Mouse (Mus musculus): ENCODE data around the gene Rap1gap2. TPM values are rescaled to one million over a fixed set of nuclear protein-coding genes. Genes with fewer than 3 reads are reported as not detected.

Gene Rap1gap2
- polyA plus RNA-seq, 1 experiment from 2014 or later, result 16.9 TPM

DNA sequence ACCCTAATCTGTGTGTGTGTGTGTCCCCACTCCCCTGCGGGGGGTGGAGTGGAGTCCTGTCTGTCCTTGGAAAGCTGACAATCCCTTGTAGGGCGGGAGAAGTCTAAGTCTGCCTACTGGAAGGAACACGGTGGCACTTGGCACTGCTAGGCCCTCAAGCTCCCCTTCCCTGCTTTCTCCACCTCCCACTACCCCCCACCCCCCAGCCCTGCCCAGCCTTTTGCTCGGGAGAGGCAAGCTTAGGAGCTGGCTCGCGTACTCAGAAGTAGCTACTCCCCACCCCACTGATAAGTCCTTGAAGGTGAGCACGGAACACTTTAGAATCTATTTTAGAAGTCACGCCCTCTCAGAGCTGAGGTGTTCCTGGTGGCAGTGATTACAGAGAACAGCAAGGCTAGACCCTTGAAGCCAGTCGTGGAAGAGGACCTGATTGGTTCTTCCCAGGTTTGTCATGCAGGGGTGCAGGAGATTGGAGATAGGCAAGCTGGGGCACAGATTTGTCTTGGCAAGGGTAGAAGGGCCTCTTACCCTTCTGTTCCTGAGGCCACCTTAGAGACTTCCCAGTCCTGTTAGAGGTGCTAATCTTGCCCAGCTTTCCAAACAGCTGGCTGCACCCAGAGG lies 28.2 kb upstream of the Rap1gap2 start:
- 13% methylated on average over 9 of the region's 9 CpGs for WGBS
- H3K27me3 ChIP-seq, result no peaks in the 10 kb centered on the region
- H3K4me1 ChIP-seq (replicated peaks), result peaks cover 22% of the 10 kb centered on the region
- peak overlapping the region; percentile 74 for H3K9ac ChIP-seq
- peak overlapping the region; percentile 92 for H3K4me2 ChIP-seq
- H3K27ac ChIP-seq (replicated peaks), result peak overlapping the region; percentile 94
- no peaks in the 10 kb centered on the region for H3K9me3 ChIP-seq
- peak overlapping the region; percentile 64 for H3K4me3 ChIP-seq
- no peaks in the 10 kb centered on the region for H3K36me3 ChIP-seq
- ATAC-seq (ENCODE audit: low FRiP score, low read depth), result peak; percentile 53

- Histone ChIP-seq H3K9ac (peak overlapping the region; percentile 74), H3K9me3 (no peaks in the 10 kb centered on the region), H3K4me2 (peak overlapping the region; percentile 92), H3K27ac (replicated peaks) (peak overlapping the region; percentile 94), H3K4me3 (peak overlapping the region; percentile 64), H3K4me1 (replicated peaks) (peaks cover 22% of the 10 kb centered on the region), H3K27me3 (no peaks in the 10 kb centered on the region), H3K36me3 (no peaks in the 10 kb centered on the region)
- WGBS, result under 1% methylated on average over 80 of the region's 86 CpGs
- ATAC-seq (ENCODE audit: low FRiP score, low read depth), result peak; percentile 89
These were observed 27.5 kb upstream of the Rap1gap2 start for GRCm38 (mm10) chr11:74637971-74638790.

- Histone ChIP-seq H3K9me3 (no peaks in the 10 kb centered on the region), H3K4me3 (peak overlapping the region; percentile 64), H3K27me3 (no peaks in the 10 kb centered on the region), H3K27ac (replicated peaks) (peak overlapping the region; percentile 94), H3K4me1 (replicated peaks) (peaks cover 22% of the 10 kb centered on the region), H3K36me3 (no peaks in the 10 kb centered on the region), H3K9ac (peak overlapping the region; percentile 74), H3K4me2 (peak overlapping the region; percentile 92)
- ATAC-seq (ENCODE audit: low FRiP score, low read depth), result no peak; the same call in 1 of the 2 replicates
- WGBS, result 15% methylated on average over 8 of the region's 8 CpGs
These were observed 26.8 kb upstream of the Rap1gap2 start for GRCm38 (mm10) chr11:74637486-74637885.

DNA sequence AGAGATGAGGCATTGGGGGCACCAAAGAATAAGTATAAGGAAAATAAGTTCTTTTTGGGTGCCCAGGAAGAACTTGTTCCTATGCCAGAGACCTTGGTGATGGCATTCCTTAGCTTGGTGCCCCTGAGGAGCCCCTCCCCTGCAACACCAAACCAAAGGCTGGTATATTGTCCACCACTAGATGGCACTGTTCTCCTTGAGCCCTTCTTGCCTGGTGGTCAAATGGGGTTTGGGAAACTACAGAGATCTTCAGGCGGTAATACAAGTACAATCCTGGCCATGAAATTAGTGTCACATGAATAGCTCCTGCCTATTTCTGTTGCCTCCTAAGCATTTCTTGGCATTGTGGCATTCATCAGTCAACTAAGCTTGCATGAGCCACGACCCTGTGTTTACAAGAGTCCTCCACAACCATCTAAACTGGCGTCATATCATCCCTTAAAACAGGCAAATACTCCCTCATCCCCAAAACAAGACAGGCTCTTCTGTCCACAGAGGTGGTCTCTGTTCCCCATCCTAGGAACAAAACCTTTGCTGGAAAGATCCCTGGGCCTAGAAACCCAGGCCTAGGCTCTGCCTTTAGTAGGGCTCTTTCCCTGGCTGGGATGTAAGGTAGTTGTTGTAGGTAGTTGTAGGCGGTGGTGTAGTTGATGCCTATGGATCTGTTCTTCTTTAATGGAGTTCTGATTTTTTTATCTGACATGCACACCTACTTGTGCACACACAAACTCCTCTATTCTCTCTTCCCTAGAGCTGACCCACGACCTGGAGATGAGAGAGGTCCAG lies 24.0 kb upstream of the Rap1gap2 start:
- Histone ChIP-seq H3K36me3 (no peaks in the 10 kb centered on the region), H3K9me3 (no peaks in the 10 kb centered on the region), H3K27me3 (no peaks in the 10 kb centered on the region), H3K4me1 (replicated peaks) (peaks cover 22% of the 10 kb centered on the region), H3K4me2 (no peak overlapping the region), H3K4me3 (no peak overlapping the region), H3K27ac (replicated peaks) (no peak overlapping the region), H3K9ac (no peak overlapping the region)
- ATAC-seq (ENCODE audit: low FRiP score, low read depth), result no peak
- WGBS, result 69% methylated on average over 5 of the region's 5 CpGs

DNA sequence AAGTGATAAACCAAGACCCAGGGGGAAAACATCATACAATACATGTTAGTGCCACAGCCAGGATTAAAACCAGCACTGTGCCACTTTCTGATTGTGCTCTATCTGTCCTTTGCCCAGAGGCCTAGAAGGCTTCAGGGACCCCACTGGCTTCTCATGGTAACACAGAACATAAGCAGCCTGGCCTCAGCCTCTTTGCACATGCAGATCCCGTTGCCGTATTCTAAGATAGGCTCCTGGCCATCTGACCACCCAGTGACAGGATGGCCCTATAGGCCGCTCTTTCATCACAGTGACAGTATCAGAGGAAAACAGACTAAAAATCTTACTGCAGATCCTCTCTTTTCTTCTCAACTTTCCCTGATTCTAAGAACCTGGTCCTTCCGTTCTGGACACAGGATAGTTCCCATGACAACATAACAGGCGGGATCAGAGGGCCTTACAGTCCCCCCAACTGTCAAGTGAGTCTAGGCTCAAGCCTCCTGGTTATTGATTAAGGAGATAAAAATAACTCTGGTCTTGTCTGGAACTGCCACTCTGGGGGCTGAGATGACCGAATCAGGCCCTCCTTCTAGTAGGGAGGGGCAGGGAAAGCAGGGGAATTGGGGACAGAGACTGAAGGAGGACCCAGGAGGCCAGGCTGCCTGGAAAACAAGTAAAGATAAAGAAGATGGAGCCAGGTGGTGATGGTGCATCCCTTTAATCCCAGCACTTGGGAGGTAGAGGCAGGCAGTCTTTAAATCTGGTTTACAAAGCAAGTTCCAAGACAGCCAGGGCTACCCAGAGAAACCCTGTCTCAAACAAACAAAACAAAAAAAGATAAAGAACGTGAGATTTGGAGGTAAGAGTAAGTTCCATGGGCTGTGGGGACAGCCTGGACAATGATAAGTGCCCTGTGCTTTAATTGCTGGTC lies 21.4 kb upstream of the Rap1gap2 start:
- Histone ChIP-seq H3K9ac (no peak overlapping the region), H3K9me3 (no peaks in the 10 kb centered on the region), H3K4me2 (no peak overlapping the region), H3K4me3 (no peak overlapping the region), H3K27me3 (no peaks in the 10 kb centered on the region), H3K4me1 (replicated peaks) (peaks cover 3% of the 10 kb centered on the region), H3K36me3 (no peaks in the 10 kb centered on the region), H3K27ac (replicated peaks) (no peak overlapping the region)
- WGBS, result 71% methylated on average over 7 of the region's 7 CpGs
- no peak for ATAC-seq (ENCODE audit: low FRiP score, low read depth)

GRCm38 (mm10) chr11:74627481-74627880 lies 16.8 kb upstream of the Rap1gap2 start:
- H3K9me3 ChIP-seq, result no peaks in the 10 kb centered on the region
- H3K36me3 ChIP-seq, result no peaks in the 10 kb centered on the region
- no peaks in the 10 kb centered on the region for H3K27me3 ChIP-seq
- H3K4me2 ChIP-seq, result no peak overlapping the region
- no peak overlapping the region for H3K4me3 ChIP-seq
- H3K4me1 ChIP-seq (replicated peaks), result no peaks in the 10 kb centered on the region
- ATAC-seq (ENCODE audit: low FRiP score, low read depth), result no peak
- no peak overlapping the region for H3K27ac ChIP-seq (replicated peaks)
- 85% methylated on average over 3 of the region's 3 CpGs for WGBS
- H3K9ac ChIP-seq, result no peak overlapping the region

DNA sequence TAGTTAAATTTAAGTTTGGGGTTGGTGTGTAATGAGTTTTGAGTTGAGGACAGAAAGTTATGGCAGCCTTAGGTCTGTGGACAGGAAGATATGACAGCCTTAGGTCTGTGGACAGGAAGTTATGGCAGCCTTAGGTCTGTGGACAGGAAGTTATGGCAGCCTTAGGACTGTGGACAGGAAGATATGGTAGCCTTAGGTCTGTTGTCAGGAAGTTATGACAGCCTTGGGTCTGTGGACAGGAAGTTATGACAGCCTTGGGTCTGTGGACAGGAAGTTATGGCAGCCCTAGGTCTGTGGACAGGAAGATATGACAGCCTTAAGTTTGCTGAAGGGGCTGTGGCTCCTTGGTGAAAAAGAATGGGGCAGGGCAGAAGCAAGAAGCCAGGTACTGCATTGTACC lies 14.6 kb upstream of the Rap1gap2 start:
- Histone ChIP-seq H3K36me3 (no peaks in the 10 kb centered on the region), H3K4me1 (replicated peaks) (peaks cover 5% of the 10 kb centered on the region), H3K9ac (no peak overlapping the region), H3K4me3 (no peak overlapping the region), H3K9me3 (no peaks in the 10 kb centered on the region), H3K27me3 (no peaks in the 10 kb centered on the region), H3K27ac (replicated peaks) (no peak overlapping the region), H3K4me2 (no peak overlapping the region)
- ATAC-seq (ENCODE audit: low FRiP score, low read depth), result no peak

DNA sequence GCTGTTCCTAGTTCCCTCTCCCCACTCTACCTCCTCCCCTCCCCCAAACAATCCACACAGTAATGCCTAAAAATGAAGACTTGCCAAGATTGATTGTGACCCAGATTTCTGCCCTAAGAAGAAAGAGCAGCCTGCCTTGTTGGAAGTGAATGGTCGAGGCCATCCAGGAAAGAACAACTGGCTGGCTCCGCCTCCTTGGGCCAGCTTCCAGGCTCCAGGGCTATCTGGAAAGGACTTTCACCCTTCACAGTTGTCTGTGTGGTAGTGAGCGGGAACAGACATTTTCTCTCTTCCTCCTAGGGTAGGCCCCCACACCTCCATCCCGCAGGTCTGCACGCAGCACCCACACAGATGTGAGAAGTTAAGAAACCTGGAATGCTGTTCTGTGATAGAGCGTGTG lies 13.0 kb upstream of the Rap1gap2 start:
- H3K4me2 ChIP-seq, result no peak overlapping the region
- ATAC-seq (ENCODE audit: low FRiP score, low read depth), result no peak
- no peaks in the 10 kb centered on the region for H3K27me3 ChIP-seq
- H3K9ac ChIP-seq, result no peak overlapping the region
- H3K36me3 ChIP-seq, result no peaks in the 10 kb centered on the region
- H3K27ac ChIP-seq (replicated peaks), result no peak overlapping the region
- peaks cover 11% of the 10 kb centered on the region for H3K4me1 ChIP-seq (replicated peaks)
- H3K4me3 ChIP-seq, result no peak overlapping the region
- WGBS, result 75% methylated on average over 6 of the region's 6 CpGs
- H3K9me3 ChIP-seq, result no peaks in the 10 kb centered on the region

DNA sequence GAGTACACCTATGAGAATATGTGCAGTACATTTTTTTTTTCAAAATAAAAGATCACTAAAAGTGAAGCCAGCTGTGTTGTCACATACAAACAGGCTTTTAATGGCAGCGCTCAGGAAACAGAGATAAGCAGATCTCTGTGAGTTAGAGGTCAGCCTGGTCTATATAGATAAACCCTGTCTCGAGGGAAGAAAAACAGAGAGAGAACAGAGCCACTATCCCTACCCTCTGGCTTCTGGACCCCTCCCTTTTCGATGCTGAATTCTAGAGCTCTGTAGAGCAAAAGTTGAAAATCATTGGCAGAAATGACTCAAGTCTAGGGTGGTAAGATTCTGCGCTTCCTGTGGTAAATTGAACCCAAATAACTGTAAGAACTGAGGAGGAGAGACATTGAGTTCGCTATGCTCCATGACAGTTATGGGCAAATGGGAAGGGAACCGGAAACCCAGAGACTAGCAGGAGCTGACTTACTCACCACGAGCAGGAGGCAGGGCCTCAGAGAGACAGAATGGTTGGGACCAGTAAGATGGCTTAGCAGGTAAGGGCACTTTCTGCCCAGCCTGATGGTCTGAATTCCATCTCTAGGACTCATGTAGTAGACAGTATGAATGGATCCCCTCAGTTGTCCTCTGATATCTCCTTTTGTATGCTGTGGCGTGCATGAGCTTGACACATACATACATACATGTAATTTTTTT lies 11.4 kb upstream of the Rap1gap2 start:
- Histone ChIP-seq H3K36me3 (no peaks in the 10 kb centered on the region), H3K4me1 (replicated peaks) (peaks cover 11% of the 10 kb centered on the region), H3K27me3 (no peaks in the 10 kb centered on the region), H3K4me2 (no peak overlapping the region), H3K27ac (replicated peaks) (no peak overlapping the region), H3K9me3 (no peaks in the 10 kb centered on the region), H3K9ac (no peak overlapping the region), H3K4me3 (no peak overlapping the region)
- ATAC-seq (ENCODE audit: low FRiP score, low read depth), result no peak
- WGBS, result 85% methylated on average over 8 of the region's 8 CpGs

- no peaks in the 10 kb centered on the region for H3K36me3 ChIP-seq
- peak overlapping the region; percentile 84 for H3K9ac ChIP-seq
- WGBS, result 10% methylated on average over 5 of the region's 16 CpGs
- peaks cover 11% of the 10 kb centered on the region for H3K4me1 ChIP-seq (replicated peaks)
- peak overlapping the region; percentile 77 for H3K4me2 ChIP-seq
- H3K27me3 ChIP-seq, result peaks cover 1% of the 10 kb centered on the region; the same call in 1 of the 2 replicates
- H3K27ac ChIP-seq (replicated peaks), result 0 out of 2 replicates have a peak overlapping the region, but pooled peaks have one; percentile 43
- H3K9me3 ChIP-seq, result no peaks in the 10 kb centered on the region
- H3K4me3 ChIP-seq, result peak overlapping the region; percentile 79
- no peak for ATAC-seq (ENCODE audit: low FRiP score, low read depth)
These were observed 9.2 kb upstream of the Rap1gap2 start for GRCm38 (mm10) chr11:74619956-74620300.
